Mouse (Mus musculus) heart, adult 2 months (tissue): ENCODE measurements around the gene Ap3s2.

ENCODE experiments used
- EP300 ChIP-seq: fragments of 200-500 bp; IDR thresholded peaks from 2 replicates; pipeline ENCODE4 v1.6.1; 2011; ENCODE audit warnings: low read depth, low read length, control low read depth; ENCODE audit not compliant: insufficient read depth
- POLR2A ChIP-seq: fragments of 200-500 bp; IDR thresholded peaks from 2 replicates; pipeline ENCODE4 v1.6.1; 2011; ENCODE audit warnings: mild to moderate bottlenecking, low read depth, low read length, control low read depth; ENCODE audit not compliant: insufficient read depth

- TF ChIP-seq EP300, result no peak
- TF ChIP-seq POLR2A, result no peak
Measured at GRCm38 (mm10) chr7:79956131-79956530, 35.7 kb upstream of the Ap3s2 start.
